Mouse (Mus musculus): ENCODE results near the gene Tpbg. TPM values are rescaled to one million over a fixed set of nuclear protein-coding genes. Genes with fewer than 3 reads are reported as not detected.

The Tpbg gene
- polyA plus RNA-seq, 1 experiment from 2014 or later: 3.1 TPM

- H3K27me3 ChIP-seq (ENCODE audit: control insufficient read depth, insufficient read depth, low read length): peaks cover 13% of the 10 kb centered on the region
- peaks cover 5% of the 10 kb centered on the region for H3K4me1 ChIP-seq (ENCODE audit: control insufficient read depth, insufficient read depth, low read length)
- H3K4me2 ChIP-seq (ENCODE audit: low read depth, low read length): peak overlapping the region; percentile 99
- WGBS: under 1% methylated on average over 57 of the region's 65 CpGs
- H3K36me3 ChIP-seq (ENCODE audit: control insufficient read depth, insufficient read depth): no peaks in the 10 kb centered on the region
- H3K27ac ChIP-seq (ENCODE audit: low read length): no peak overlapping the region; the same call in 1 of the 2 replicates
- ATAC-seq (replicated peaks; ENCODE audit: extremely low read depth, insufficient read depth, low FRiP score): peak; percentile 68
- H3K9me3 ChIP-seq (replicated peaks; ENCODE audit: control insufficient read depth, low read length): no peaks in the 10 kb centered on the region
- H3K9ac ChIP-seq (ENCODE audit: low read length): peak overlapping the region; percentile 67
- H3K4me3 ChIP-seq (ENCODE audit: low read length): peak overlapping the region; percentile 60
Measured at GRCm38 (mm10) chr9:85843031-85843890, 1.1 kb downstream of the Tpbg start.

GRCm38 (mm10) chr9:85843891-85844646 is 1.9 kb downstream of the Tpbg start:
- Histone ChIP-seq H3K27ac (ENCODE audit: low read length) (no peak overlapping the region), H3K4me2 (ENCODE audit: low read depth, low read length) (peak overlapping the region; percentile 99), H3K9me3 (replicated peaks; ENCODE audit: control insufficient read depth, low read length) (no peaks in the 10 kb centered on the region), H3K4me1 (ENCODE audit: control insufficient read depth, insufficient read depth, low read length) (peaks cover 5% of the 10 kb centered on the region), H3K4me3 (ENCODE audit: low read length) (peak overlapping the region; percentile 60), H3K9ac (ENCODE audit: low read length) (peak overlapping the region; percentile 67), H3K36me3 (ENCODE audit: control insufficient read depth, insufficient read depth) (no peaks in the 10 kb centered on the region), H3K27me3 (ENCODE audit: control insufficient read depth, insufficient read depth, low read length) (peaks cover 13% of the 10 kb centered on the region)
- no peak; the same call in 1 of the 2 replicates for ATAC-seq (replicated peaks; ENCODE audit: extremely low read depth, insufficient read depth, low FRiP score)
- WGBS: 4% methylated on average over 78 of the region's 80 CpGs

- Histone ChIP-seq H3K4me3 (ENCODE audit: low read length) (peak overlapping the region; percentile 60; the same call in 1 of the 2 replicates), H3K4me2 (ENCODE audit: low read depth, low read length) (peak overlapping the region; percentile 99), H3K36me3 (ENCODE audit: control insufficient read depth, insufficient read depth) (no peaks in the 10 kb centered on the region), H3K9ac (ENCODE audit: low read length) (no peak overlapping the region), H3K4me1 (ENCODE audit: control insufficient read depth, insufficient read depth, low read length) (peaks cover 5% of the 10 kb centered on the region), H3K27me3 (ENCODE audit: control insufficient read depth, insufficient read depth, low read length) (peaks cover 13% of the 10 kb centered on the region), H3K27ac (ENCODE audit: low read length) (no peak overlapping the region), H3K9me3 (replicated peaks; ENCODE audit: control insufficient read depth, low read length) (no peaks in the 10 kb centered on the region)
- 73% methylated on average over 9 of the region's 9 CpGs for WGBS
- ATAC-seq (replicated peaks; ENCODE audit: extremely low read depth, insufficient read depth, low FRiP score): no peak
Measured at GRCm38 (mm10) chr9:85844647-85844983, 2.4 kb downstream of the Tpbg start.

DNA sequence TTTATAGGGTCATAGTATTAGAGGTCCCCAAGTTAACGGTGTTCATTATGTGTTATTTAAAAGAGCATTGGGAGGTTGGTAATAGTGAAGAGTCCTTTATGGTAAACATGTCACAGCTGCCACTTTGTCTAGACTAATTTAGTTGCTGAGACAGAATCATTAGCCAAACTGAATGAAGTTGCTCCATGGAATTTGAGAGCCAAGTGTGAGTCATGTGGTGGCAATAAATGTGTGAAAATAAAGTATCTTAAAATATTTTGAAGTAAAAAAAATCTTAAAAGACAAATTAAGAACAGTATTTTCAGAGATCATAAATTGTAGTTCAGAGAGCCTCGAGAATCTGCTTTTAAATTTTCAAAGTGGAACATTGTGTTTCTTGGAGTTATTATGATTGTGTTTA is 4.0 kb downstream of the Tpbg start:
- Histone ChIP-seq H3K36me3 (ENCODE audit: control insufficient read depth, insufficient read depth) (no peaks in the 10 kb centered on the region), H3K4me1 (ENCODE audit: control insufficient read depth, insufficient read depth, low read length) (peaks cover 5% of the 10 kb centered on the region), H3K27ac (ENCODE audit: low read length) (no peak overlapping the region), H3K4me3 (ENCODE audit: low read length) (no peak overlapping the region), H3K9me3 (replicated peaks; ENCODE audit: control insufficient read depth, low read length) (no peaks in the 10 kb centered on the region), H3K4me2 (ENCODE audit: low read depth, low read length) (no peak overlapping the region), H3K27me3 (ENCODE audit: control insufficient read depth, insufficient read depth, low read length) (peaks cover 11% of the 10 kb centered on the region), H3K9ac (ENCODE audit: low read length) (no peak overlapping the region)
- WGBS: 75% methylated on average over 2 of the region's 2 CpGs
- ATAC-seq (replicated peaks; ENCODE audit: extremely low read depth, insufficient read depth, low FRiP score): no peak

DNA sequence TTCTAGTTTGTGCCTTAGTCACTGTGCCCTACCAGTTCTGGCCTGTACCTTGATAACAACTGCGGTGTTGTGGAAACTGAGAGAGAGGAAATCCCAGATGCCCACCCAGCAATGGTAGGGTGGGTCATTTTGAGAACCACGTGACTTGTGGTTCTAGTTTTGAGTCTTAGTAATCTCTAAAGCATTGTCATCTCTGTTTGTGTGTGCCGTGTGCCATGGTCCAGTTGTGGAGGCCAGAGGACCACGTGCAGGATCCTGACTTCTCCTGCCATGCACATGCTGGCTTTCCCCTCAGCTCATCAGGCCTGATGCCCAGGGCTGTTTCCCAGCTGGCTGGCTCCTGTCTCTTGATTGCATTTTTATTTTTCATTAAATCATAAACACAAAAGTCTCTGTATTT is 12.6 kb downstream of the Tpbg start:
- H3K4me3 ChIP-seq (ENCODE audit: low read length): no peak overlapping the region
- no peak for ATAC-seq (replicated peaks; ENCODE audit: extremely low read depth, insufficient read depth, low FRiP score)
- no peak overlapping the region for H3K4me2 ChIP-seq (ENCODE audit: low read depth, low read length)
- no peaks in the 10 kb centered on the region for H3K9me3 ChIP-seq (replicated peaks; ENCODE audit: control insufficient read depth, low read length)
- WGBS: 76% methylated on average over 4 of the region's 4 CpGs
- H3K27ac ChIP-seq (ENCODE audit: low read length): no peak overlapping the region
- no peak overlapping the region for H3K9ac ChIP-seq (ENCODE audit: low read length)
- H3K4me1 ChIP-seq (ENCODE audit: control insufficient read depth, insufficient read depth, low read length): no peaks in the 10 kb centered on the region
- H3K36me3 ChIP-seq (ENCODE audit: control insufficient read depth, insufficient read depth): no peaks in the 10 kb centered on the region
- no peaks in the 10 kb centered on the region for H3K27me3 ChIP-seq (ENCODE audit: control insufficient read depth, insufficient read depth, low read length)

- ATAC-seq (replicated peaks; ENCODE audit: extremely low read depth, insufficient read depth, low FRiP score): no peak
- Histone ChIP-seq H3K4me2 (ENCODE audit: low read depth, low read length) (no peak overlapping the region), H3K27me3 (ENCODE audit: control insufficient read depth, insufficient read depth, low read length) (no peaks in the 10 kb centered on the region), H3K36me3 (ENCODE audit: control insufficient read depth, insufficient read depth) (no peaks in the 10 kb centered on the region), H3K4me3 (ENCODE audit: low read length) (no peak overlapping the region), H3K9me3 (replicated peaks; ENCODE audit: control insufficient read depth, low read length) (no peaks in the 10 kb centered on the region), H3K27ac (ENCODE audit: low read length) (no peak overlapping the region), H3K4me1 (ENCODE audit: control insufficient read depth, insufficient read depth, low read length) (no peaks in the 10 kb centered on the region), H3K9ac (ENCODE audit: low read length) (no peak overlapping the region)
- 63% methylated on average over 6 of the region's 6 CpGs for WGBS
Measured at GRCm38 (mm10) chr9:85856511-85856910, 14.3 kb downstream of the Tpbg start.

DNA sequence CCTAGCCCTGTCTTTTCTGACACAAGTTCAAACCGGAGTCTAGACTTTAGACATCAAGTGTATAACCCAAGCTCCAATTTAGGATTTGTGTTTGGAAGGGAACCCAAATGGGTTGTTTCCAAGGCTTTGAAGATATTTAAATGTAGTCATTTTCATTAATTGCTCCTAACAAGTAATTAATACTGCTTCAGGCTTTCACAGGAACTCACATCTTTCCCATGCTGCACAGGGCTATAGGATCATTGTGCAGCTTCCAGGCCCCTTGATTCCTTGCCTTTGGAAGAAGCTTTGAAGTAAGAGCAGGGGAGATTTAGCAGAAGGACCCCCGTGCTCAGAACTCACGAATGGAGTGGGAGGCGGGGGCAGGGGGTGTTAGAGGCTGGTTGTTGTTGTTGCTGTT is 18.9 kb downstream of the Tpbg start:
- Histone ChIP-seq H3K27me3 (ENCODE audit: control insufficient read depth, insufficient read depth, low read length) (no peaks in the 10 kb centered on the region), H3K4me3 (ENCODE audit: low read length) (no peak overlapping the region), H3K9me3 (replicated peaks; ENCODE audit: control insufficient read depth, low read length) (no peaks in the 10 kb centered on the region), H3K36me3 (ENCODE audit: control insufficient read depth, insufficient read depth) (no peaks in the 10 kb centered on the region), H3K27ac (ENCODE audit: low read length) (no peak overlapping the region), H3K4me1 (ENCODE audit: control insufficient read depth, insufficient read depth, low read length) (no peaks in the 10 kb centered on the region), H3K9ac (ENCODE audit: low read length) (no peak overlapping the region), H3K4me2 (ENCODE audit: low read depth, low read length) (no peak overlapping the region)
- no peak for ATAC-seq (replicated peaks; ENCODE audit: extremely low read depth, insufficient read depth, low FRiP score)
- 61% methylated on average over 4 of the region's 4 CpGs for WGBS

- no peak for ATAC-seq (replicated peaks; ENCODE audit: extremely low read depth, insufficient read depth, low FRiP score)
- Histone ChIP-seq H3K27ac (ENCODE audit: low read length) (no peak overlapping the region), H3K9me3 (replicated peaks; ENCODE audit: control insufficient read depth, low read length) (no peaks in the 10 kb centered on the region), H3K9ac (ENCODE audit: low read length) (no peak overlapping the region), H3K4me2 (ENCODE audit: low read depth, low read length) (no peak overlapping the region), H3K4me1 (ENCODE audit: control insufficient read depth, insufficient read depth, low read length) (no peaks in the 10 kb centered on the region), H3K27me3 (ENCODE audit: control insufficient read depth, insufficient read depth, low read length) (no peaks in the 10 kb centered on the region), H3K4me3 (ENCODE audit: low read length) (no peak overlapping the region), H3K36me3 (ENCODE audit: control insufficient read depth, insufficient read depth) (no peaks in the 10 kb centered on the region)
- 70% methylated on average over 6 of the region's 6 CpGs for WGBS
Measured at GRCm38 (mm10) chr9:85862562-85862961, 20.4 kb downstream of the Tpbg start.

- no peak for ATAC-seq (replicated peaks; ENCODE audit: extremely low read depth, insufficient read depth, low FRiP score)
- Histone ChIP-seq H3K4me3 (ENCODE audit: low read length) (no peak overlapping the region), H3K9ac (ENCODE audit: low read length) (no peak overlapping the region), H3K4me1 (ENCODE audit: control insufficient read depth, insufficient read depth, low read length) (no peaks in the 10 kb centered on the region), H3K27ac (ENCODE audit: low read length) (no peak overlapping the region), H3K27me3 (ENCODE audit: control insufficient read depth, insufficient read depth, low read length) (no peaks in the 10 kb centered on the region), H3K9me3 (replicated peaks; ENCODE audit: control insufficient read depth, low read length) (no peaks in the 10 kb centered on the region), H3K36me3 (ENCODE audit: control insufficient read depth, insufficient read depth) (no peaks in the 10 kb centered on the region), H3K4me2 (ENCODE audit: low read depth, low read length) (no peak overlapping the region)
- 77% methylated on average over 7 of the region's 7 CpGs for WGBS
Measured at GRCm38 (mm10) chr9:85872908-85873307, 30.7 kb downstream of the Tpbg start.
